Mouse (Mus musculus) megakaryocyte progenitor cell, adult 5-6 weeks (primary cell): Measurements from ENCODE around the gene Twf1. TPM values are rescaled to one million over a fixed set of nuclear protein-coding genes. Genes with fewer than 3 reads are reported as not detected.

Experiments used
- total RNA-seq, 2 experiments: library from RNA; stranded (forward) in 1 of 2; stranded (reverse) in 1 of 2; fragments of 157-497, 149-512 nt in 1 of 2; fragments of 200-1000 nt in 1 of 2; gene quantifications; 2 replicates each; pipeline versions ENCODE4 v1.2.3 to v1.2.4; 2015 to 2017

Gene Twf1
- total RNA-seq, 2 experiments from 2014 or later, result 27.2 to 50.1 TPM

Other genes with a start within 250 kb of the Twf1 start
- not detected in 2 replicates for gene Adamts20, start 124.5 kb downstream of the Twf1 start, total RNA-seq (2015)
- gene Adamts20, start 124.5 kb downstream of the Twf1 start, total RNA-seq (2017), result 0.03 TPM in 1 of 2 replicates, not detected in the other
- gene Pus7l, start 46.3 kb downstream of the Twf1 start, total RNA-seq (2015), result 12.9 and 17.2 TPM in 2 replicates
- gene Pus7l, start 46.3 kb downstream of the Twf1 start, total RNA-seq (2017), result 14.1 and 15.5 TPM in 2 replicates
- 11.8 and 14.3 TPM in 2 replicates for gene Irak4, start 46.2 kb downstream of the Twf1 start, total RNA-seq (2015)
- gene Irak4, start 46.2 kb downstream of the Twf1 start, total RNA-seq (2017), result 28.7 and 31.9 TPM in 2 replicates
- not detected in 2 replicates for gene Tmem117, start 39.3 kb upstream of the Twf1 start, total RNA-seq (2015)
- not detected in 2 replicates for gene Tmem117, start 39.3 kb upstream of the Twf1 start, total RNA-seq (2017)